Mouse (Mus musculus): ENCODE measurements around the gene Eif4g1. TPM values are rescaled to one million over a fixed set of nuclear protein-coding genes. Genes with fewer than 3 reads are reported as not detected.

The Eif4g1 gene
- polyA plus RNA-seq, 1 experiment: 232 TPM

DNA sequence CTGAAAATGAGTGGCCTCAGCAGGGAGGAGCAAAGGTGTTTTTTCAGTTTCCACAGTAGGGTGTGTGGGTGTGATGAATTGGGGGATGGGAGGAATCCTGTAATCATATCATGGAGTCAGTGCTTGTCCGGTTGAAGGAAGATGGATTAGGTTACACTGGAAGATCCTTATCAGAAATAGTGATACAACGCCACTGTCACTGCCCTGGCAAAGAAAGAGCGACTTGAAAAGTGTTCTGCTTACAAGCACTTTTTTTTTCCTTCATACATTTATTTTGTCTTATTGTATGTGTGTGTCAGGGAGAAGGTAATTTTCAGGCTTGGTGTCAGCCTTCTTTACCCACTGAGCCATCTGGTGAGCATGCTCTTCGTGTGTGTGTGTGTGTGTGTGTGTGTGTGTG lies 54.6 kb downstream of the Eif4g1 start:
- H3K27me3 ChIP-seq (ENCODE audit: control insufficient read depth, insufficient read depth, insufficient read length): no peaks in the 10 kb centered on the region
- H3K79me2 ChIP-seq (ENCODE audit: control insufficient read depth, insufficient read depth): peaks cover 3% of the 10 kb centered on the region
- TF ChIP-seq SRF (IDR thresholded peaks at IDR 0.05; ENCODE audit: control insufficient read depth, insufficient read length, low read depth): no peak
- TF ChIP-seq REST (IDR thresholded peaks at IDR 0.05; ENCODE audit: insufficient read depth, insufficient read length): no peak
- no peak for TF ChIP-seq POLR2A (IDR thresholded peaks at IDR 0.05; ENCODE audit: insufficient read length, low read depth)
- TF ChIP-seq CEBPB (IDR thresholded peaks at IDR 0.05; ENCODE audit: insufficient read depth, poor library complexity, severe bottlenecking): no peak
- H3K36me3 ChIP-seq (ENCODE audit: control insufficient read depth, insufficient read depth): peaks cover 17% of the 10 kb centered on the region
- H3K4me3 ChIP-seq: no peak overlapping the region
- H3ac ChIP-seq (ENCODE audit: control insufficient read depth, insufficient read length): no peak overlapping the region
- no peak overlapping the region for H3K4me2 ChIP-seq (ENCODE audit: low read depth)

DNA sequence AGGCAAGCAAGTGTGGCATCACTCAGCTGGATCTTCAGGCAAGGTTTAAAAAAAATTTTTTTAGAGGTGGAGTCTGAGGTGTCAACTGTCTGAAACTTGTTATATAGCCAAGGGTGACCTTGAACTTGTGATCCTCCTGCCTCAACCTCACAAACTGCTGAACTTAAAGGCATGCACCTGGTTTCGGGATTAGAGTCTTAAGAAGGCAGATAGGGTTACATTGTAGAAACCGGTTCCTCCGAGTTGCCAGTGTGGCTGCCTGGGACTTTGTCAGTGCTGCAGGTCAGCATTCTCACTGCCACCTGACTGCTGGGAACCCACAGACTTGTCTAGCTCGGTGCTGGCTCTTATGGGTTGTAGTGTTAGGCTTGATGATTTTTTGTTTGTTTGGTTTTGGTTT lies 55.1 kb downstream of the Eif4g1 start:
- H3K4me3 ChIP-seq: no peak overlapping the region
- H3K79me2 ChIP-seq (ENCODE audit: control insufficient read depth, insufficient read depth): peaks cover 3% of the 10 kb centered on the region

DNA sequence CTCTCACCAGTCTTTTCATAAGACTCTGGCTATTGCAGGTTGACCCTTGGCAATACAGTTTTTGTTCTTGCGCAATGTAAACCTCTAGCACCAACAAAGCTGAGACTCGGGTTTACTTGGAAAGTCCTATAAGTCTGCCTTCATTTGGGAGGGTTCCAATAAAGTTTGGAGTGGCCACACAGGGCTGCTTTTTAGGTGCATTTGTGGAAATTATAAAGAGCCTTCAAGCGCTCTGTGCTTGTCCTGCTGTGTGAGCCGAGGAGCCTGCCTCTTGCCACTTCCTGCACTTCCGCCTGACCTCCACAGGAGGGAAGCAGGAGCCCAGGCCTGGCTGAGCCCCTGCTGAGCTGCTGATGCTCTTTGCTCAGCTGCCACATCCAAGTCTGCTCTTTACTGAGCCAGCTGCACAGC lies 56.2 kb downstream of the Eif4g1 start:
- Histone ChIP-seq H3K27me3 (ENCODE audit: control insufficient read depth, insufficient read depth, insufficient read length) (no peaks in the 10 kb centered on the region), H3K36me3 (ENCODE audit: control insufficient read depth, insufficient read depth) (peaks cover 16% of the 10 kb centered on the region), H3K79me2 (ENCODE audit: control insufficient read depth, insufficient read depth) (peaks cover 3% of the 10 kb centered on the region), H3ac (ENCODE audit: control insufficient read depth, insufficient read length) (no peak overlapping the region), H3K4me3 (no peak overlapping the region), H3K4me2 (ENCODE audit: low read depth) (no peak overlapping the region)
- peak; percentile 71; the same call in 1 of the 2 replicates for TF ChIP-seq CEBPB (IDR thresholded peaks at IDR 0.05; ENCODE audit: insufficient read depth, poor library complexity, severe bottlenecking)
- no peak for TF ChIP-seq TCF12 (IDR thresholded peaks at IDR 0.05; ENCODE audit: insufficient read depth, poor library complexity, severe bottlenecking)
- no peak for TF ChIP-seq TCF3 (IDR thresholded peaks at IDR 0.05; ENCODE audit: insufficient read length, low read depth)
- TF ChIP-seq MYOG (IDR thresholded peaks at IDR 0.05; ENCODE audit: control insufficient read depth in 1 of 3, insufficient read depth in 1 of 3, insufficient read length in 2 of 3, low read depth in 2 of 3): peak in 1 of 3 experiments; percentile 32
- peak in 1 of 3 experiments; percentile 32 for TF ChIP-seq MYOD1 (IDR thresholded peaks at IDR 0.05; ENCODE audit: control insufficient read depth in 1 of 3, insufficient read length in 2 of 3, low read depth in 2 of 3)
- TF ChIP-seq POLR2A (IDR thresholded peaks at IDR 0.05; ENCODE audit: insufficient read length, low read depth): no peak
- TF ChIP-seq USF1 (IDR thresholded peaks at IDR 0.05; ENCODE audit: low read depth): no peak
- TF ChIP-seq E2F4 (IDR thresholded peaks at IDR 0.05; ENCODE audit: insufficient read depth): no peak
- TF ChIP-seq SRF (IDR thresholded peaks at IDR 0.05; ENCODE audit: control insufficient read depth, insufficient read length, low read depth): no peak
- TF ChIP-seq REST (IDR thresholded peaks at IDR 0.05; ENCODE audit: insufficient read depth, insufficient read length): no peak
- peak; percentile 65 for TF ChIP-seq POLR2AphosphoS2 (IDR thresholded peaks at IDR 0.05; ENCODE audit: insufficient read length, low read depth)
- no peak for TF ChIP-seq MAX (IDR thresholded peaks at IDR 0.05; ENCODE audit: low read depth)

More for the DNA sequence above, 55.1 kb downstream of the Eif4g1 start:
- Histone ChIP-seq H3K36me3 (ENCODE audit: control insufficient read depth, insufficient read depth) (peaks cover 17% of the 10 kb centered on the region), H3K27me3 (ENCODE audit: control insufficient read depth, insufficient read depth, insufficient read length) (no peaks in the 10 kb centered on the region), H3K4me2 (ENCODE audit: low read depth) (no peak overlapping the region), H3ac (ENCODE audit: control insufficient read depth, insufficient read length) (no peak overlapping the region)
- TF ChIP-seq POLR2A (IDR thresholded peaks at IDR 0.05; ENCODE audit: insufficient read length, low read depth) (no peak), CEBPB (IDR thresholded peaks at IDR 0.05; ENCODE audit: insufficient read depth, poor library complexity, severe bottlenecking) (no peak), MAX (IDR thresholded peaks at IDR 0.05; ENCODE audit: low read depth) (no peak), SRF (IDR thresholded peaks at IDR 0.05; ENCODE audit: control insufficient read depth, insufficient read length, low read depth) (no peak), MYOG (IDR thresholded peaks at IDR 0.05; ENCODE audit: control insufficient read depth in 1 of 3, insufficient read depth in 1 of 3, insufficient read length in 2 of 3, low read depth in 2 of 3) (no peak), USF1 (IDR thresholded peaks at IDR 0.05; ENCODE audit: low read depth) (no peak), POLR2AphosphoS2 (IDR thresholded peaks at IDR 0.05; ENCODE audit: insufficient read length, low read depth) (no peak), TCF3 (IDR thresholded peaks at IDR 0.05; ENCODE audit: insufficient read length, low read depth) (no peak), TCF12 (IDR thresholded peaks at IDR 0.05; ENCODE audit: insufficient read depth, poor library complexity, severe bottlenecking) (no peak), REST (IDR thresholded peaks at IDR 0.05; ENCODE audit: insufficient read depth, insufficient read length) (no peak), E2F4 (IDR thresholded peaks at IDR 0.05; ENCODE audit: insufficient read depth) (no peak), MYOD1 (IDR thresholded peaks at IDR 0.05; ENCODE audit: control insufficient read depth in 1 of 3, insufficient read length in 2 of 3, low read depth in 2 of 3) (no peak)

GRCm38 (mm10) chr16:20725321-20725720 lies 57.2 kb downstream of the Eif4g1 start:
- Histone ChIP-seq H3K36me3 (ENCODE audit: control insufficient read depth, insufficient read depth) (peaks cover 6% of the 10 kb centered on the region), H3K4me3 (no peak overlapping the region), H3K79me2 (ENCODE audit: control insufficient read depth, insufficient read depth) (no peaks in the 10 kb centered on the region), H3ac (ENCODE audit: control insufficient read depth, insufficient read length) (no peak overlapping the region), H3K27me3 (ENCODE audit: control insufficient read depth, insufficient read depth, insufficient read length) (no peaks in the 10 kb centered on the region), H3K4me2 (ENCODE audit: low read depth) (peak overlapping the region; percentile 62)
- TF ChIP-seq REST (IDR thresholded peaks at IDR 0.05; ENCODE audit: insufficient read depth, insufficient read length) (no peak), USF1 (IDR thresholded peaks at IDR 0.05; ENCODE audit: low read depth) (no peak), POLR2AphosphoS2 (IDR thresholded peaks at IDR 0.05; ENCODE audit: insufficient read length, low read depth) (no peak), CEBPB (IDR thresholded peaks at IDR 0.05; ENCODE audit: insufficient read depth, poor library complexity, severe bottlenecking) (no peak), MYOG (IDR thresholded peaks at IDR 0.05; ENCODE audit: control insufficient read depth in 1 of 3, insufficient read depth in 1 of 3, insufficient read length in 2 of 3, low read depth in 2 of 3) (no peak), POLR2A (IDR thresholded peaks at IDR 0.05; ENCODE audit: insufficient read length, low read depth) (no peak), SRF (IDR thresholded peaks at IDR 0.05; ENCODE audit: control insufficient read depth, insufficient read length, low read depth) (no peak), TCF3 (IDR thresholded peaks at IDR 0.05; ENCODE audit: insufficient read length, low read depth) (no peak), MYOD1 (IDR thresholded peaks at IDR 0.05; ENCODE audit: control insufficient read depth in 1 of 3, insufficient read length in 2 of 3, low read depth in 2 of 3) (no peak), TCF12 (IDR thresholded peaks at IDR 0.05; ENCODE audit: insufficient read depth, poor library complexity, severe bottlenecking) (no peak), MAX (IDR thresholded peaks at IDR 0.05; ENCODE audit: low read depth) (no peak), E2F4 (IDR thresholded peaks at IDR 0.05; ENCODE audit: insufficient read depth) (no peak)

DNA sequence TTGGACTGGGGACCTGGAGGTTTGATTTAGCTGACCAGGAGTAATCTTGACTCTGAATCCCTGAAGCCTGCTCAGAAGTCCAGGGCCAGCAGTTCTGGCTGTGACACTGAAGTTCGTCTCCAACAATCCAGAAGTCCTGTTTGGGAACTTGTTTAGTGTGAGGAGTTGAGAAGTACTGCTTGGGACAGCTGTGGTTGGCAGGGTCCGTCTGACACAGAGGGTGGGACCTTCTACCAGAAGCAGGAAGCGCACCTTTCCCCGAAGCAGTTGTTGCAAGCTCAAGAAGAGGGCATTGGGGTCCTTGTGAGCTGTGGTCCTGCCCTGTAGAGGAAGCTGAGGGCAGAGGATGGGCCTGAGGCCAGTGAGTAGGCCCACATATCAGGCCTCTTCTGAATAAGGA lies 57.6 kb downstream of the Eif4g1 start:
- H3K36me3 ChIP-seq (ENCODE audit: control insufficient read depth, insufficient read depth): peaks cover 5% of the 10 kb centered on the region
- TF ChIP-seq REST (IDR thresholded peaks at IDR 0.05; ENCODE audit: insufficient read depth, insufficient read length): no peak
- no peak for TF ChIP-seq MYOD1 (IDR thresholded peaks at IDR 0.05; ENCODE audit: control insufficient read depth in 1 of 3, insufficient read length in 2 of 3, low read depth in 2 of 3)
- TF ChIP-seq MYOG (IDR thresholded peaks at IDR 0.05; ENCODE audit: control insufficient read depth in 1 of 3, insufficient read depth in 1 of 3, insufficient read length in 2 of 3, low read depth in 2 of 3): no peak
- no peak for TF ChIP-seq E2F4 (IDR thresholded peaks at IDR 0.05; ENCODE audit: insufficient read depth)
- H3ac ChIP-seq (ENCODE audit: control insufficient read depth, insufficient read length): no peak overlapping the region
- H3K27me3 ChIP-seq (ENCODE audit: control insufficient read depth, insufficient read depth, insufficient read length): no peaks in the 10 kb centered on the region
- no peak overlapping the region for H3K4me3 ChIP-seq
- peak overlapping the region; percentile 62 for H3K4me2 ChIP-seq (ENCODE audit: low read depth)
- no peaks in the 10 kb centered on the region for H3K79me2 ChIP-seq (ENCODE audit: control insufficient read depth, insufficient read depth)

All from myocyte (in vitro differentiated cells).